Comparison of ENCODE assay signal across 10 mouse cellular contexts in genomic region chr5:66602287-66602820, GRCm38 (mm10). TPM values are rescaled to one million over a fixed set of nuclear protein-coding genes. Genes with fewer than 3 reads are reported as not detected.
DNase-seq lines count a peak whose midpoint lies in the region; ATAC-seq lines count a peak whose summit lies in the region.
"Had no signal": no experiment of that assay in that cellular context is flagged by ENCODE, and none has a peak within 500 bp of the region (broad histone marks: within the 10 kb centered on the region; RNA-seq: fewer than 3 reads in every experiment).

No protein-coding gene starts in this region.

- no peak overlapping the region for H3K4me3 ChIP-seq in hindbrain, embryonic 11.5 days (ENCODE audit: low read depth, low read length)
- no peak overlapping the region for H3K4me3 ChIP-seq in hindbrain, embryonic 12.5 days
- no peak overlapping the region for H3K4me3 ChIP-seq in embryonic facial prominence, embryonic 11.5 days (ENCODE audit: low read depth, low read length)
- H3K4me3 ChIP-seq in midbrain, embryonic 16.5 days (ENCODE audit: low read depth, low read length): no peak overlapping the region
- H3K4me3 ChIP-seq: forebrain, embryonic 12.5 days; neural tube, embryonic 13.5 days had no signal

- no peaks in the 10 kb centered on the region for H3K9me3 ChIP-seq in hindbrain, embryonic 11.5 days (ENCODE audit: control insufficient read depth, low read length)
- H3K9me3 ChIP-seq in hindbrain, embryonic 12.5 days (replicated peaks): no peaks in the 10 kb centered on the region
- no peaks in the 10 kb centered on the region for H3K9me3 ChIP-seq in embryonic facial prominence, embryonic 11.5 days (replicated peaks; ENCODE audit: control insufficient read depth, low read length)
- H3K9me3 ChIP-seq in midbrain, embryonic 16.5 days (replicated peaks; ENCODE audit: control insufficient read depth, low read length, poor library complexity, severe bottlenecking): no peaks in the 10 kb centered on the region
- H3K9me3 ChIP-seq: forebrain, embryonic 12.5 days; neural tube, embryonic 13.5 days had no signal

- DNase-seq in hindbrain, embryonic 11.5 days (ENCODE audit: low spot score): peak; percentile 39
- DNase-seq in testis, postnatal 10 days (ENCODE audit: low spot score): peak; percentile 68
- DNase-seq in testis, postnatal 14 days (ENCODE audit: low spot score): no peak
- DNase-seq in embryonic facial prominence, embryonic 11.5 days (ENCODE audit: low spot score): peak; percentile 39
- DNase-seq in left cerebral cortex, adult 11 months (ENCODE audit: low spot score): no peak

- H3K27ac ChIP-seq in hindbrain, embryonic 11.5 days (ENCODE audit: low read depth, low read length): no peak overlapping the region
- H3K27ac ChIP-seq in hindbrain, embryonic 12.5 days: no peak overlapping the region
- H3K27ac ChIP-seq in embryonic facial prominence, embryonic 11.5 days (replicated peaks; ENCODE audit: low read depth, low read length): no peak overlapping the region
- H3K27ac ChIP-seq in midbrain, embryonic 16.5 days (ENCODE audit: low read length): no peak overlapping the region
- H3K27ac ChIP-seq: forebrain, embryonic 12.5 days; neural tube, embryonic 13.5 days had no signal

- H3K36me3 ChIP-seq in hindbrain, embryonic 11.5 days (ENCODE audit: control insufficient read depth, insufficient read depth, low read length): no peaks in the 10 kb centered on the region
- no peaks in the 10 kb centered on the region for H3K36me3 ChIP-seq in hindbrain, embryonic 12.5 days
- H3K36me3 ChIP-seq in embryonic facial prominence, embryonic 11.5 days (replicated peaks; ENCODE audit: control insufficient read depth, insufficient read depth, low read depth, low read length): no peaks in the 10 kb centered on the region
- H3K36me3 ChIP-seq in midbrain, embryonic 16.5 days (ENCODE audit: control insufficient read depth, insufficient read depth, low read length): no peaks in the 10 kb centered on the region
- H3K36me3 ChIP-seq: forebrain, embryonic 12.5 days; neural tube, embryonic 13.5 days had no signal

- H3K4me2 ChIP-seq in hindbrain, embryonic 11.5 days (replicated peaks; ENCODE audit: low read depth, low read length): no peak overlapping the region
- no peak overlapping the region for H3K4me2 ChIP-seq in hindbrain, embryonic 12.5 days (replicated peaks)
- H3K4me2 ChIP-seq in embryonic facial prominence, embryonic 11.5 days (ENCODE audit: low read depth, low read length): no peak overlapping the region
- no peak overlapping the region for H3K4me2 ChIP-seq in midbrain, embryonic 16.5 days (ENCODE audit: low read length)
- H3K4me2 ChIP-seq: forebrain, embryonic 12.5 days; neural tube, embryonic 13.5 days had no signal

- WGBS in hindbrain, embryonic 11.5 days: 27% methylated on average over 9 of the region's 9 CpGs
- 18% methylated on average over 9 of the region's 9 CpGs for WGBS in hindbrain, embryonic 12.5 days
- 25% methylated on average over 9 of the region's 9 CpGs for WGBS in embryonic facial prominence, embryonic 11.5 days
- 26% methylated on average over 9 of the region's 9 CpGs for WGBS in midbrain, embryonic 16.5 days

- H3K9ac ChIP-seq in hindbrain, embryonic 11.5 days (ENCODE audit: low read depth, low read length): no peak overlapping the region
- H3K9ac ChIP-seq in hindbrain, embryonic 12.5 days: no peak overlapping the region
- H3K9ac ChIP-seq in embryonic facial prominence, embryonic 11.5 days (replicated peaks; ENCODE audit: low read length): no peak overlapping the region
- H3K9ac ChIP-seq in midbrain, embryonic 16.5 days (ENCODE audit: low read depth, low read length): no peak overlapping the region
- H3K9ac ChIP-seq: forebrain, embryonic 12.5 days; neural tube, embryonic 13.5 days had no signal

- no peaks in the 10 kb centered on the region for H3K27me3 ChIP-seq in hindbrain, embryonic 11.5 days (ENCODE audit: control insufficient read depth, insufficient read depth, low read length)
- no peaks in the 10 kb centered on the region for H3K27me3 ChIP-seq in hindbrain, embryonic 12.5 days
- no peaks in the 10 kb centered on the region for H3K27me3 ChIP-seq in embryonic facial prominence, embryonic 11.5 days (ENCODE audit: control insufficient read depth, insufficient read depth, low read length)
- no peaks in the 10 kb centered on the region for H3K27me3 ChIP-seq in midbrain, embryonic 16.5 days (ENCODE audit: control insufficient read depth, insufficient read depth, low read depth, low read length)
- H3K27me3 ChIP-seq: forebrain, embryonic 12.5 days; neural tube, embryonic 13.5 days had no signal

- no peak for ATAC-seq in hindbrain, embryonic 11.5 days (ENCODE audit: low FRiP score)
- ATAC-seq in hindbrain, embryonic 12.5 days (ENCODE audit: low FRiP score): no peak
- ATAC-seq in embryonic facial prominence, embryonic 11.5 days (replicated peaks; ENCODE audit: insufficient number of reproducible peaks, low FRiP score, low TSS enrichment, low read depth): no peak
- ATAC-seq in megakaryocyte-erythroid progenitor cell, adult 5-6 weeks (replicated peaks; ENCODE audit: low FRiP score, low TSS enrichment, poor library complexity, severe bottlenecking): 0 out of 2 replicates have a peak, but pooled peaks have one; percentile 68
- no peak for ATAC-seq in midbrain, embryonic 16.5 days

- no peaks in the 10 kb centered on the region for H3K4me1 ChIP-seq in hindbrain, embryonic 11.5 days (replicated peaks; ENCODE audit: control insufficient read depth, insufficient read depth, low read length)
- H3K4me1 ChIP-seq in hindbrain, embryonic 12.5 days: peaks cover 18% of the 10 kb centered on the region
- no peaks in the 10 kb centered on the region for H3K4me1 ChIP-seq in embryonic facial prominence, embryonic 11.5 days (ENCODE audit: control insufficient read depth, insufficient read depth, low read length)
- H3K4me1 ChIP-seq in midbrain, embryonic 16.5 days (ENCODE audit: control insufficient read depth, insufficient read depth, low read length): peaks cover 7% of the 10 kb centered on the region; the same call in 1 of the 2 replicates

RNA-seq across cellular contexts. Expression of gene Apbb2, which starts 16.2 kb away (rescaled TPM):
- polyA plus RNA-seq in hindbrain, embryonic 11.5 days (2014; fragmentation: Nextera tagmentation; extraction: Ambion mirVana): 43.0 and 47.1 TPM in 2 replicates
- polyA plus RNA-seq in hindbrain, embryonic 12.5 days (2016; fragmentation: Nextera tagmentation; extraction: Ambion mirVana): 82.4 and 99.6 TPM in 2 replicates
- polyA plus RNA-seq in embryonic facial prominence, embryonic 11.5 days (2014; fragmentation: Nextera tagmentation; extraction: Ambion mirVana): 27.8 and 33.5 TPM in 2 replicates
- total RNA-seq in megakaryocyte-erythroid progenitor cell, adult 5-6 weeks (2014; fragmentation: Nextera tagmentation): 2.4 and 2.5 TPM in 2 replicates
- total RNA-seq in megakaryocyte-erythroid progenitor cell, adult 5-6 weeks (2017): 1.9 TPM in 1 of 2 replicates, not detected in the other
- polyA plus RNA-seq in midbrain, embryonic 16.5 days (2015; fragmentation: Nextera tagmentation; extraction: Ambion mirVana): 107 and 108 TPM in 2 replicates

Comparison
In these comparisons a context has a peak if more than half of its experiments do, and no peak if none do; other contexts are left out.
1. DNase-seq: peak in hindbrain, embryonic 11.5 days (single experiment), testis, postnatal 10 days (single experiment) and embryonic facial prominence, embryonic 11.5 days (single experiment); none in testis, postnatal 14 days (single experiment) and left cerebral cortex, adult 11 months (single experiment).